Mouse (Mus musculus) fibroblast of lung, adult 2 months (primary cell): ENCODE results near the gene Wbp1.
"Not testable (repeated sequence)": the region's sequence is repeated elsewhere in the genome, so short reads cannot be mapped to it uniquely, and the experiment has no call there.

ENCODE experiments used
- DNase-seq: peaks from one replicate; pipeline ENCODE4 v3.0.0-alpha.2; 2011; ENCODE audit warnings: low read depth

Wbp1 gene

GRCm38 (mm10) chr6:83120930-83121862, at the start of gene Wbp1:
Gene Wbp1, minus strand, starts transcription at chr6:83121559.
- DNase-seq = peak; percentile 100

- no peak for DNase-seq
Observed at GRCm38 (mm10) chr6:83171063-83171462, 49.7 kb upstream of the Wbp1 start.

- peak; percentile 22 for DNase-seq
Observed at GRCm38 (mm10) chr6:83169872-83170271, 48.5 kb upstream of the Wbp1 start.

GRCm38 (mm10) chr6:83166243-83166630, 44.9 kb upstream of the Wbp1 start:
- no peak for DNase-seq

- peak; percentile 81 for DNase-seq
Observed at GRCm38 (mm10) chr6:83165607-83166242, 44.4 kb upstream of the Wbp1 start, which contains the start of gene Dctn1. Gene Dctn1, plus strand, starts transcription at chr6:83165920.

DNA sequence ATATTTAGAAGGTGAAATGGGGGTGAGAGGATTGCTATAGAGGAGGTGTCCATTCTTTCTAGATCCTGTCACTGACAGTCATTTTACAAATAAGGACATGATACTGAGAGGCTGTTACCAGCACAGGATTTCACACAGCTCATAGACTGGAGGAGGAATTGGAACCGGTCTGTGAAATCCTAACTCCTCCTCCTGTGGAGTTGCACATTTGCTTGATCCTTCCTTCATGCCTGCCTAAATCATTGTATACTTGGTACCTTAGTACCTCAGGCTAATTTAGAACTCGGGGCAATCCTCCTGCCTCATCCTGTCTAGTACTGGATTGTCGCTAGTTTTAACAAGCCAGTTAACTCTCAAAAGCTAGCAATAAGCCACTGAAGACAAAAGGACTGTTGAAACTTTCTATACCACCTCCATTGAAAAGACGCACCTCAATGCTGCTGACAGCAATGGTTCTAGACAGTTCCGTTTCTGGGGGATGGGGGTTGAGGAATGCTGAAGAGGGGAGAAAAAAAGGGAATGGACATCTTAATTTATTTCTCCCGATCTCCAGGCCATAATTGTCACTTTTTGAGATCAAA, 43.8 kb upstream of the Wbp1 start:
- no peak for DNase-seq

DNA sequence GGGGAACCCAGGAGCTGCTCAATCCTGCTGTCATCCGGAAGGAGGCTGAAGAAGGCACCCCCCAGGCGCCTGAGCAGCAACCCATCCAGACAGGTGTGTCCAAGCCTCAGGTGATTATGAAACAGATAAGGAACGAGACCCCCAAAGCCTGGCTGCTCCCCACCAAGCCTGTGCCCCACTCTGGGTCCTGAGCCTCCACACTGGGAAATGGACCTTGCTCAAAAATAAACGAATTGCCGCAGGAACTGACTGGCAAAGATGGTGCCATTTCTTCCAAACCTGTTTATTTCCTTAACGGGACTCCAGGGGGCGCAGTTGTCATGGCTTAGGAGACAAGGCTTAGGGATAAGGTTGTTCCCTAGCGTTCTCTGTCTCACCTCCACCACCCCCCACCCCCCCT, 41.3 kb upstream of the Wbp1 start:
- peak; percentile 27 for DNase-seq

- DNase-seq = no peak
Observed at GRCm38 (mm10) chr6:83161921-83162641, 40.7 kb upstream of the Wbp1 start.

DNA sequence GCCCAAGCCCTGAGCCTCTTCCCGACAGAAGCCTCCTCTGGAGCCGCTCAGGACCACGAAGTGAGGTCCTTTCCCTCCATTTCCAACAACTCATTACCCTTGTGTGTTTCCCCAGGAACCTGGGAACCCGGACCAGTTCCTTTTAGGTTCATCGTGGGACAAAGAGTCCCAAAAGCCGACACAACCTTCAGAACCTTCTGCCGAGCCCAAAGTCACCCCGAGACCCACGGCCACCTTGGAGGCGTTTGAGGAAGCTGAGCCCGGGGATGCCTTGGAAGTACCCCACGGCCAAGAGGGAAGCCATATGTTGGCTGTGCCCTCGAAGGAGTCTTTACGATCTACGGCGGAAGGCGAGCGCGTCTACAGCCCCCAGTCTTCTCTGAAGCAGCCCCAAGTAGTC, 40.1 kb upstream of the Wbp1 start:
- no peak for DNase-seq

- not testable (repeated sequence) for DNase-seq
Observed at GRCm38 (mm10) chr6:83159456-83159855, 38.1 kb upstream of the Wbp1 start.

- DNase-seq = no peak
Observed at GRCm38 (mm10) chr6:83156259-83156684, 34.9 kb upstream of the Wbp1 start, which contains the start of the genes Wdr54 and 1700003E16Rik. Gene Wdr54, minus strand, starts transcription at chr6:83156397. Gene 1700003E16Rik, plus strand, starts transcription at chr6:83156404.

- no peak for DNase-seq
Observed at GRCm38 (mm10) chr6:83155552-83156238, 34.3 kb upstream of the Wbp1 start.

DNA sequence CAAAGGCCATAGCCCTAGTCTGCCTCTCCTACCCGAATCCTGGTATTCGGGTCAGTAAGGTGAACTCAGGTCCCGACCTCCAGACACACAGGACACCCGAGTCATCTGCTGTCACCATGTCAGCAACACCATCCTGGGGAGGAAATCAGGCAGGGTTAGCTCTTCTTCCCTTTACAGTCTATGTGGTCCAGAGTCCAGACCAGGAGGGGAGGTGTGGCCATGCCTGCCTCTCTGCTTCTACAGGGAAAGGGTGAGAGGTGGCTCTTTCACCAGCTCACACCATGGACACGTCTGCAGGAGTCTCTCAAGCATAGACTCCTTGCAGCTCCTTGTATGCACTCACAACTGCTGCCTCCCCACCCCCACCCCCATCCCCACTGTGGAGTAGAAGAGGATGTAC, 32.1 kb upstream of the Wbp1 start:
- no peak for DNase-seq

- no peak for DNase-seq
Observed at GRCm38 (mm10) chr6:83153038-83153437, 31.7 kb upstream of the Wbp1 start.

GRCm38 (mm10) chr6:83151721-83152120, 30.4 kb upstream of the Wbp1 start:
- DNase-seq = no peak

GRCm38 (mm10) chr6:83147280-83147679, 25.9 kb upstream of the Wbp1 start:
- no peak for DNase-seq

DNA sequence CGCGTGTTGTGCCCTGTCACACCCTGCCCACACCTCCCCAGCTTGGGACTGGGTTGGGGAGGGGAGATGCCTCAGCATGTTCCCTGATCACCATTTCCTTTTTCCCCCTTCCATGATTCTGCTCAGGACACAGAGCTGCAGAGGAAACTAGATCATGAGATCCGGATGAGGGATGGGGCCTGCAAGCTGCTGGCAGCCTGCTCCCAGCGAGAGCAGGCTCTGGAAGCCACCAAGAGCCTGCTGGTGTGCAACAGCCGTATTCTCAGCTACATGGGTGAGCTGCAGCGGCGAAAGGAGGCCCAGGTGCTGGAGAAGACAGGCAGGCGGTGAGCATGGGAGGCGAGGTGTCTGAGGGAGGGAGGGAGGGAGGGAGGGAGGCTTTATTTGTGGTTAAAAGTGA, 24.4 kb upstream of the Wbp1 start:
- no peak for DNase-seq

DNA sequence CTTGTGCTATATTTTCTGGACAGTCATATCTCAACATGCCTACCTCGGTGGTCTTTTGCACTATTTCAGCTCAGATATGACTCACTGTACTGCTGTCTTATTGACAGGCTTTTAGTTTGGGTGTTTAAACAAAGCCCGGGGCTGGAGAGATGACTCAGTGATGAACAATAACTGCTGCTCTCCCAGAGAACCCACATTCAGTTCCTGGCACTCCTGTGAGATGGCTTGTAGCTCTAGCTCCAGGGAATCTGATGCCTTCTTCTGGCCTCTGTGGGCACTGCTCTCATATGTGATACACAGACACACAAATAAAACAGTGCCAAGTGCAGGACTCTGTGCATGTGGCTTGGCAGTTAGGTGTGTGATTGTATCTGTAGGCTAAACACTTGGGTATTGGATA, 23.9 kb upstream of the Wbp1 start:
- DNase-seq = no peak

GRCm38 (mm10) chr6:83142886-83143285, 21.5 kb upstream of the Wbp1 start:
- no peak for DNase-seq

DNA sequence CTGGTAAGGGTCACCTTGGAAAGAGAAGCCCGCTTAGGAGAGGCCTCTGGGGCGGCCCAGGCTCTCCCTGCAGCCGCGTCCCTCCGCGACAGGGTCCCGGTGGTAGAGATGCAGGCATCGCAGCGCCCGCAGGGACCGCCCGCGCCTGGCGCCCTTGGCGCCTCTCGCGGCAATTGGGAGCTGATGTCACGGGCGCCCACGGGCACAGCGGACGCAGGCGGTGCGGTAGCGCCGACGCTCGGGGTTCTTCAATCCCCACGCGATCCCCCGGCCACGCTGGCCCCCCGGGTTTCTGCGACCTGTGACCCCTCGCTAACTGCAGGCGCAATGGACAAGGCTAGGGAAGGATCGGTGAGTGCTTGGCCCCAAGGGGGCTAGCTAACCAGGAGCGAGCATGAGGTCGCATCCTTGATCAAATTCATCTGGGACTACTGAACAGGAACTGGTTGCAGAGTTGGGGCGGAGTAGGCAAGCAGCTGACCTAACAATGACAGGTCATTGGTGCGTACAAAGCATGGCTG, 20.9 kb upstream of the Wbp1 start:
- no peak for DNase-seq

DNA sequence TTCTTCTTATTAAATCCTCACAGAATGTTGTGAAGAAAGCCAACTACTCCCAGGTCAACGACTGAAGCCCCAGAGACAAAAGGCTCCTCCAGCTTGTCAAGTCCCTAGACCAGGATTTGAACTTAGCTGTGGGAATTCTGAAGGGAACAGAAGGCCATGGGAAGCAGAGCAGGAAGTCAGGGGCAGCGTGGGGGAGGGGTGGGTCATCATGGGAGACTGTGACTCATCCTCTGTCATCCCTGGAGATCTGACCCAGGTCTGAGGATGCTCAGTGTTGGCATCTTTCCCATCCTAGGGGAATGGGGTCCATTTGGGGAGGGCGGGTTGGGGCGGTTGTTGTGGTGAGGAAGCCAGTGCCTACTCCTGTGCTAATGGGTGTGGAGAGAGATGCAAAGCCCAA, 20.3 kb upstream of the Wbp1 start:
- no peak for DNase-seq
